Mouse (Mus musculus) megakaryocyte, embryonic 14.5 days (primary cell): ENCODE measurements around the gene Ang.

Source experiments
- FLI1 ChIP-seq: IDR thresholded peaks from 2 replicates; pipeline ENCODE4 v1.6.1; 2012; ENCODE audit warnings: low read length, inconsistent platforms, mixed read lengths
- GATA1 ChIP-seq: IDR thresholded peaks from 3 replicates; pipeline ENCODE4 v1.6.1; 2012; ENCODE audit warnings: mixed read lengths, low read length, inconsistent platforms, borderline replicate concordance

DNA sequence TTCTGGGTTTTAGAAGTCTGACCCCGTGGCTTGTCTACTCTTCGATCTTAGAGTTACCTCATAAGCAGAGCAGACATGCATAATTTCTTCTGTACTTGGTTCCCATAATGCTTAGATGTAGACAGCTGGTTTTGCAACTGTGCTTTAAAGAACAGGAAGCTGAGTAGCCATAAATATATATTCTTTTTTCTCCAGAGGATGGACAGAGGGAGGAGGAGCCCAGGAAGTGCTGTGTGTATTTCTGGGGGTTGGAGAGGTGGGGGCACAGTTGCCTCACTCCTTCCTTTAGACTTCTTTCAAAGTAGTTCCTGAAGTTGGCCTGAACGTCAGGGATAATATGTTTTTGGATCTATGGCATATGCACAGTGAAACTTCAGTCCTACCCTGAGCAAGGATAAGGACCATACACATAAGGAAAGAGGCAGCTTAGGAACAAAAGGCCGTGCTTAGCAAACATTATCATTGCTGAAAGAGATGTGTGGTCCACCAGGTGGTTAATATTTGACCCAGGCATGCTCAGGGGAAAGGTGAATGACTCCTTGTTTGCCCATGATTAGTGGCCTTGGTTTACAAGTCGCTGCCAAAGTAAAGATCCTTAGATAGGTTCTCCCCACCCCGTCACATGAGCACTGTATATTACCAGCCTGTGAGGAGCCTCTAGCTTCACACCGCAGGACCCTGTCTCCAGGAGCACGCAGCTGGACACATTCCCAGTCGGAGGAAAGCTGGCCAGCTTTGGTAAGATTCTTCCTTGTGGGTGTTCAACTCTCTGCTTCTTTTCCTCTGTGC, 5.0 kb downstream of the Ang start:
- TF ChIP-seq FLI1 (no peak), GATA1 (no peak)
